In the genomic region with DNA sequence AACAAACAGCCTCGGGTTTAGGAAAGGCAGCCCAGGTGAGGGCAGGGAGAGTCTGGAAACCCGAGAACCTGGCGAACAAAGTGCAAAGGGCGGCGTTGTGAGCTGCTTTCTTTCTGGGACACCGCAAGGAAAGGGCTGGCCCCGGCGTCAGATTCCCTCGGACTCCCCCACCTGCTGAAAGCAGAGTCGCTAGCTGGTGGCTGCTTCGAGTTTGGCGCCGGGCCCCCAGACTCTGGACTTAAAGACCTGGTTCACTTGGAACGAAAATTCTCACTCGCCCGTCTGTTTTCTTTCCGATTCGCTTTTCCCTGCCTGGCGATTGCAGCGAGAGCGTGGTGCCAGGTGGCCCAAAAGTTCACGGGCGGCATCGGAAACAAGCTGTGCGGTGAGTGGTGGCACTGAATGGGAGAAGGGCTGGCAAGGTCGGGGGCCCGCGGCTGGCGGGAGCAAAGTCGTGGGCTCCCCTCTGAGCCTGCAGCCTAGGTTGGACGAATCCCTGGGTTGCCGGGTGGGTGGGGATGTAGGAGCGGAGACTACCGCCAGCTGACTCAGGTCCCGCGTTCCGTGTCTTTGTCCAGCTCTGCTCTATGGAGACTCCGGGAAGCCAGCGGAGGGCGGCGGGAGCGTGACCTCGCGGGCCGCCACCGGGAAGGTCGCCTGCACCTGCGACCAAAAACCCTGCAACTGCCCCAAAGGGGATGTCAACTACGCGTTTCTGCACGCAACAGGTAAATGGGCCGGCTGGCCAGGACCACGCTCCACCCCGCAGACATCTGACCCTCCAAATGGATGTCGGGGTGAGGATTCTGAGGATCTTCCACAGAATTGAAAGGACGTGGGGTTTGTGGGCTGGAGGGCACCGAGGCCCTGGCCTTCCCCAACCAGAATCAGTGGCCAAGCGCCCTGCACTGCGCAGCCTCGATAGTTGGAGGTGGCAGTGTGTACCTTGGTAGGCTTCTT, we compare ENCODE assay signal across 9 mouse cellular contexts. TPM values are rescaled to one million over a fixed set of nuclear protein-coding genes. Genes with fewer than 3 reads are reported as not detected.
DNase-seq lines count a peak whose midpoint lies in the region; ATAC-seq and TF ChIP-seq lines count a peak whose summit lies in the region.
"Had no signal": no experiment of that assay in that cellular context is flagged by ENCODE, and none has a peak within 500 bp of the region (broad histone marks: within the 10 kb centered on the region; RNA-seq: fewer than 3 reads in every experiment).

No protein-coding gene starts in this region.

- in situ Hi-C loops in ES-E14 (cut with MboI; ENCODE audit: low sequenced_read_pairs in 2 of 2, unreplicated experiment in 2 of 2) = no loop called here

- peaks cover 0 to 10% of the 10 kb centered on the region in 2 experiments; a peak in 1 of 4 replicates for H3K4me1 ChIP-seq in ES-E14 (ENCODE audit: control insufficient read depth in 2 of 2, insufficient read depth in 2 of 2, low read length in 2 of 2, poor library complexity in 1 of 2)
- H3K4me1 ChIP-seq in hindbrain, embryonic 10.5 days (replicated peaks) = peaks cover 42% of the 10 kb centered on the region
- peaks cover 10% of the 10 kb centered on the region for H3K4me1 ChIP-seq in liver, embryonic 13.5 days (replicated peaks)

- DNase-seq in embryo, embryonic 10.5 days (ENCODE audit: low spot score) = peak; percentile 49
- no peak for DNase-seq in embryo, embryonic 10 days (ENCODE audit: low spot score)
- DNase-seq in ES-E14 (ENCODE audit: low read depth, low spot score) = no peak
- peak; percentile 51 for DNase-seq in hindbrain, embryonic 10.5 days (ENCODE audit: low spot score)
- DNase-seq in liver, embryonic 13.5 days = no peak
- no peak for DNase-seq in adrenal gland, adult 18-20 months (ENCODE audit: low spot score in 2 of 2)
- no peak for DNase-seq in natural killer cell, adult 2 months (ENCODE audit: low spot score in 2 of 2)
- no peak for DNase-seq in adrenal gland, postnatal 36 days

- no peak overlapping the region for H3K9ac ChIP-seq in ES-E14 (ENCODE audit: insufficient read depth, low read depth, low read length, poor library complexity, severe bottlenecking)
- H3K9ac ChIP-seq in liver, embryonic 13.5 days = no peak overlapping the region

- no peak overlapping the region for H3K27ac ChIP-seq in ES-E14 (ENCODE audit: insufficient read depth, low read depth, low read length, poor library complexity, severe bottlenecking)
- H3K27ac ChIP-seq in hindbrain, embryonic 10.5 days = peak overlapping the region; percentile 64
- no peak overlapping the region for H3K27ac ChIP-seq in liver, embryonic 13.5 days

- peaks cover 100% of the 10 kb centered on the region for H3K27me3 ChIP-seq in hindbrain, embryonic 10.5 days (ENCODE audit: insufficient read depth, poor library complexity, severe bottlenecking)
- peaks cover 94% of the 10 kb centered on the region for H3K27me3 ChIP-seq in liver, embryonic 13.5 days

- WGBS in hindbrain, embryonic 10.5 days = under 1% methylated on average over 60 of the region's 60 CpGs
- under 1% methylated on average over 60 of the region's 60 CpGs for WGBS in liver, embryonic 13.5 days (ENCODE audit: insufficient replicate concordance)

- peak overlapping the region; percentile 32 to 67; a peak in 3 of 4 replicates for H3K4me3 ChIP-seq in ES-E14 (ENCODE audit: insufficient read depth in 1 of 2, low read depth in 1 of 2, low read length in 2 of 2, poor library complexity in 1 of 2, severe bottlenecking in 1 of 2)
- peak overlapping the region; percentile 54 for H3K4me3 ChIP-seq in hindbrain, embryonic 10.5 days
- H3K4me3 ChIP-seq in liver, embryonic 13.5 days (replicated peaks) = 0 out of 2 replicates have a peak overlapping the region, but pooled peaks have one; percentile 12
- H3K4me3 ChIP-seq: erythroblast, embryonic 14.5 days had no signal

- H3K9me3 ChIP-seq in ES-E14 (ENCODE audit: control insufficient read depth, insufficient read depth, low read depth, low read length) = no peaks in the 10 kb centered on the region
- H3K9me3 ChIP-seq in hindbrain, embryonic 10.5 days = no peaks in the 10 kb centered on the region
- H3K9me3 ChIP-seq in liver, embryonic 13.5 days (replicated peaks) = no peaks in the 10 kb centered on the region

- no peak overlapping the region for H3K4me2 ChIP-seq in liver, embryonic 13.5 days

- no peak for ATAC-seq in liver, embryonic 13.5 days (ENCODE audit: low read depth)

- no peaks in the 10 kb centered on the region for H3K36me3 ChIP-seq in ES-E14 (ENCODE audit: control insufficient read depth, insufficient read depth, low read length, poor library complexity, severe bottlenecking)
- H3K36me3 ChIP-seq in hindbrain, embryonic 10.5 days = no peaks in the 10 kb centered on the region
- no peaks in the 10 kb centered on the region for H3K36me3 ChIP-seq in liver, embryonic 13.5 days

TF ChIP-seq in ES-E14, 5 proteins besides CTCF, POLR2A, EP300 and RAD21:
- TF ChIP-seq HCFC1 (IDR thresholded peaks at IDR 0.05; ENCODE audit: borderline replicate concordance, insufficient read depth, low read length) (no peak), ZNF384 (IDR thresholded peaks at IDR 0.05; ENCODE audit: low read depth, low read length) (no peak), ZC3H11A (IDR thresholded peaks at IDR 0.05; ENCODE audit: borderline replicate concordance, low read depth, low read length) (no peak), CHD2 (IDR thresholded peaks at IDR 0.05; ENCODE audit: low read depth, low read length) (no peak), MAFK (IDR thresholded peaks at IDR 0.05; ENCODE audit: insufficient read depth, low read depth, low read length) (no peak)
TF ChIP-seq in ES-E14: peak in this region for 0.

RNA-seq across cellular contexts. Expression of a gene that starts 1.4 kb away (rescaled TPM):
- 0.13 TPM in 1 of 2 replicates, not detected in the other for total RNA-seq in ES-E14 (2012; rRNA removed)
- 1.3 and 13.6 TPM in 2 replicates for polyA plus RNA-seq in hindbrain, embryonic 10.5 days (2016; fragmentation: Nextera tagmentation; extraction: Ambion mirVana)
- polyA plus RNA-seq in liver, embryonic 13.5 days (2015; fragmentation: Nextera tagmentation; extraction: Ambion mirVana) = 0.03 and 0.06 TPM in 2 replicates
- total RNA-seq in adrenal gland, adult 18-20 months (2021) = not detected
- not detected for total RNA-seq in adrenal gland, postnatal 36 days (2021)
- polyA plus RNA-seq: erythroblast, embryonic 14.5 days had no signal

Comparison
In these comparisons a context has a peak if more than half of its experiments do, and no peak if none do; other contexts are left out.
1. DNase-seq: peak in embryo, embryonic 10.5 days (single experiment) and hindbrain, embryonic 10.5 days (single experiment); none in embryo, embryonic 10 days (single experiment), ES-E14 (single experiment), liver, embryonic 13.5 days (single experiment), adrenal gland, adult 18-20 months (0 of 2), natural killer cell, adult 2 months (0 of 2) and adrenal gland, postnatal 36 days (0 of 2).
2. Peak in every context shown above with its lines, with median percentiles within 50 percentile points of each other: H3K4me3 ChIP-seq.